Mouse (Mus musculus) myocyte (in vitro differentiated cells): ENCODE measurements at regions not wholly inside any gene's neighbourhood (a gene's known extent, or its start where the extent isn't known, plus 50 kb on each side); places are given as distances from the start of the nearest gene placed in this dataset.

Source experiments
- MYOG ChIP-seq, 3 experiments: IDR thresholded peaks; one replicate each; pipeline ENCODE4 v1.6.1; 2011; ENCODE audit warnings: control low read depth in 2 of 3, low read depth in 2 of 3, mild to moderate bottlenecking in 2 of 3; ENCODE audit not compliant: insufficient read length in 2 of 3, control insufficient read depth in 1 of 3, insufficient read depth in 1 of 3
- POLR2A ChIP-seq: IDR thresholded peaks from one replicate; pipeline ENCODE4 v1.6.1; 2011; ENCODE audit warnings: low read depth, mild to moderate bottlenecking, control low read depth, moderate library complexity; ENCODE audit not compliant: insufficient read length
- USF1 ChIP-seq: IDR thresholded peaks from one replicate; pipeline ENCODE4 v1.6.1; 2011; ENCODE audit warnings: low read depth, mild to moderate bottlenecking, control low read depth, moderate library complexity

DNA sequence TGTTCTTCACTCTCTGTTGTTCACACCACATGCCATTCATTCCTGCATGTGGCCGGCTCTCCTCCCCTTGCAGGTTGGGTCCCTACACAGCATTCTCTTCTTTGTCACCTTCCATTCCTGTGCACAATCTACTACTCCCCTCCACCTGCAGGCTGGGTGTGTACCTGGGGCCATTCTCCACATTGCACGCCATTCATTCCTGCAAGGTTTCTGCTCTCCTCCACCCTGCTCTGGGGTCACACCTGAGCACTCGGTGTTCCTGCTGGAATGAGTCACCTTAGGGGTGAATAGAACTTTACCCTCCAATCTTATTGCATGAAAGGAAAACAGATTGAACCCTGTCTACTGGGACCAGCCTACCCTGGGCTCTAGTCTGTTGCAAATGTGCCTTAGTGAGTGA lies 72.7 kb upstream of the Id2 start:
- no peak for TF ChIP-seq USF1
- no peak for TF ChIP-seq POLR2A
- TF ChIP-seq MYOG (IDR thresholded peaks at IDR 0.05; ENCODE audit: control insufficient read depth in 1 of 3, insufficient read depth in 1 of 3, insufficient read length in 2 of 3, low read depth in 2 of 3) = no peak
